Mouse (Mus musculus) monocyte, adult 5-6 weeks (primary cell): ENCODE data around the gene Tapbp. TPM values are rescaled to one million over a fixed set of nuclear protein-coding genes. Genes with fewer than 3 reads are reported as not detected.

Source experiments
- total RNA-seq: library from RNA; stranded (forward); fragments of 200-1000, 200-491, 200-594 nt; gene quantifications from 3 replicates; pipeline ENCODE4 v1.2.3, GENCODE M21; 2017

Tapbp gene
- total RNA-seq, 1 experiment from 2014 or later, result 140 TPM

Other genes with a start within 250 kb of the Tapbp start
- 275 to 423 TPM (median 304 TPM) in 3 replicates for gene Hnrnpm, start 229.0 kb upstream of the Tapbp start, total RNA-seq
- 55.4 to 90.5 TPM (median 74.7 TPM) in 3 replicates for gene March2, start 197.2 kb upstream of the Tapbp start, total RNA-seq
- 41.4 to 78.7 TPM (median 59.2 TPM) in 3 replicates for gene Rab11b, start 155.4 kb upstream of the Tapbp start, total RNA-seq
- 0.29 to 1.2 TPM in 2 of 3 replicates, not detected in the other for gene Angptl4, start 134.1 kb upstream of the Tapbp start, total RNA-seq
- gene Kank3, start 105.4 kb upstream of the Tapbp start, total RNA-seq, result 8.6 to 12.3 TPM (median 10.3 TPM) in 3 replicates
- 887 to 1,482 TPM (median 1,008 TPM) in 3 replicates for gene Rps28, start 91.3 kb upstream of the Tapbp start, total RNA-seq
- 107 to 131 TPM (median 117 TPM) in 3 replicates for gene Ndufa7, start 91.3 kb upstream of the Tapbp start, total RNA-seq
- gene Cd320, start 72.8 kb upstream of the Tapbp start, total RNA-seq, result 1.1 to 1.5 TPM in 2 of 3 replicates, not detected in the other
- not detected in 3 replicates for gene Gm7029, start 42.1 kb upstream of the Tapbp start, total RNA-seq
- 0.48 to 4.9 TPM (median 0.96 TPM) in 3 replicates for gene Kifc1, start 25.2 kb upstream of the Tapbp start, total RNA-seq
- gene Platr17, start 10.8 kb upstream of the Tapbp start, total RNA-seq, result 1.6 to 5.9 TPM (median 5.5 TPM) in 3 replicates
- gene Daxx, start 6.5 kb upstream of the Tapbp start, total RNA-seq, result 38.2 to 72.8 TPM (median 49.3 TPM) in 3 replicates
- gene Zbtb22, start within 50 bp of the Tapbp start, total RNA-seq, result 21.8 to 32.2 TPM (median 31.5 TPM) in 3 replicates
- 43.6 to 72.8 TPM (median 71.4 TPM) in 3 replicates for gene Rgl2, start 13.6 kb downstream of the Tapbp start, total RNA-seq
- 88.1 to 107 TPM (median 98.7 TPM) in 3 replicates for gene Pfdn6, start 24.4 kb downstream of the Tapbp start, total RNA-seq
- 11.1 to 17.8 TPM (median 16.3 TPM) in 3 replicates for gene Wdr46, start 24.8 kb downstream of the Tapbp start, total RNA-seq
- gene B3galt4, start 35.6 kb downstream of the Tapbp start, total RNA-seq, result 2.6 to 4.6 TPM (median 3.5 TPM) in 3 replicates
- 16.8 to 32.7 TPM (median 25.1 TPM) in 3 replicates for gene Vps52, start 39.9 kb downstream of the Tapbp start, total RNA-seq
- gene Rps18, start 40.1 kb downstream of the Tapbp start, total RNA-seq, result 765 to 894 TPM (median 817 TPM) in 3 replicates
- 3,712 to 3,894 TPM (median 3,837 TPM) in 3 replicates for gene H2-K1, start 84.4 kb downstream of the Tapbp start, total RNA-seq
- 10.9 to 15.5 TPM (median 15.1 TPM) in 3 replicates for gene Ring1, start 108.8 kb downstream of the Tapbp start, total RNA-seq
- gene H2-Ke6, start 112.2 kb downstream of the Tapbp start, total RNA-seq, result 77.7 to 117 TPM (median 111 TPM) in 3 replicates
- 105 to 116 TPM (median 115 TPM) in 3 replicates for gene Slc39a7, start 115.8 kb downstream of the Tapbp start, total RNA-seq
- gene Rxrb, start 115.9 kb downstream of the Tapbp start, total RNA-seq, result 34.6 to 41.0 TPM (median 40.7 TPM) in 3 replicates
- gene Col11a2, start 123.5 kb downstream of the Tapbp start, total RNA-seq, result 1.5 to 11.2 TPM (median 4.7 TPM) in 3 replicates
- gene H2-Oa, start 176.4 kb downstream of the Tapbp start, total RNA-seq, result 7.8 to 18.9 TPM (median 17.6 TPM) in 3 replicates
- 55.9 to 84.5 TPM (median 72.8 TPM) in 3 replicates for gene H2-DMa, start 203.6 kb downstream of the Tapbp start, total RNA-seq
- 374 to 583 TPM (median 393 TPM) in 3 replicates for gene Brd2, start 206.7 kb downstream of the Tapbp start, total RNA-seq
- 71.7 to 98.5 TPM (median 90.4 TPM) in 3 replicates for gene H2-DMb2, start 227.4 kb downstream of the Tapbp start, total RNA-seq
- 48.2 to 62.0 TPM (median 61.5 TPM) in 3 replicates for gene H2-DMb1, start 237.2 kb downstream of the Tapbp start, total RNA-seq